Mouse (Mus musculus) limb, embryonic 11.5 days (tissue): Measurements from ENCODE around the gene Hmgb2. TPM values are rescaled to one million over a fixed set of nuclear protein-coding genes. Genes with fewer than 3 reads are reported as not detected.
A peak's percentile ranks its signal among the peaks of the same experiment; 100 is the strongest.
"Not testable (repeated sequence)": the region's sequence is repeated elsewhere in the genome, so short reads cannot be mapped to it uniquely, and the experiment has no call there.

Source experiments
- ATAC-seq: fragments of 200-750 bp; cut with Nextera tagmentation; 2 replicates; pipeline ENCODE4 v1.8.0; 2017; ENCODE audit warnings: low read depth; ENCODE audit not compliant: insufficient number of reproducible peaks, low FRiP score, low TSS enrichment
- DNase-seq: peaks from one replicate; pipeline ENCODE4 v3.0.0-alpha.2; 2015; ENCODE audit warnings: low spot score
- H3K27ac ChIP-seq: fragments of 300-500 bp; sonication (generic); replicated peaks from 2 replicates; pipeline ENCODE4 v1.5.1; 2014; ENCODE audit warnings: low read depth, mild to moderate bottlenecking, low read length
- H3K27me3 ChIP-seq: fragments of 300-500 bp; sonication (generic); 2 replicates; pipeline ENCODE4 v1.6.1; 2014; ENCODE audit warnings: mild to moderate bottlenecking, low read length, mixed read lengths; ENCODE audit not compliant: control insufficient read depth, insufficient read depth
- H3K36me3 ChIP-seq: fragments of 300-500 bp; sonication (generic); 2 replicates; pipeline ENCODE4 v1.6.1; 2014; ENCODE audit warnings: mild to moderate bottlenecking, low read length, moderate library complexity, mixed read lengths; ENCODE audit not compliant: control insufficient read depth, insufficient read depth
- H3K4me1 ChIP-seq: fragments of 300-500 bp; sonication (generic); 2 replicates; pipeline ENCODE4 v1.6.1; 2014; ENCODE audit warnings: low read length, mixed read lengths; ENCODE audit not compliant: control insufficient read depth, insufficient read depth
- H3K4me2 ChIP-seq: fragments of 300-500 bp; sonication (generic); 2 replicates; pipeline ENCODE4 v1.6.1; 2014; ENCODE audit warnings: low read depth, mild to moderate bottlenecking, moderate library complexity; ENCODE audit not compliant: severe bottlenecking
- H3K4me3 ChIP-seq: fragments of 300-500 bp; sonication (generic); 2 replicates; pipeline ENCODE4 v1.5.1; 2014; ENCODE audit warnings: low read depth, low read length
- H3K9ac ChIP-seq: fragments of 300-500 bp; sonication (generic); 2 replicates; pipeline ENCODE4 v1.6.1; 2014; ENCODE audit warnings: mild to moderate bottlenecking, low read length
- H3K9me3 ChIP-seq: fragments of 300-500 bp; sonication (generic); 2 replicates; pipeline ENCODE4 v1.6.1; 2016; ENCODE audit warnings: low read length; ENCODE audit not compliant: control insufficient read depth
- WGBS: fragments of 180-500 bp; shearing (Covaris S2); extraction: QIAGEN DNeasy Blood & Tissue Kit; methylation state at CpG from one replicate; pipeline ENCODE4 v1.1.7; 2014; 5-methylcytosine and 5-hydroxymethylcytosine counted together
- polyA plus RNA-seq: library from polyadenylated mRNA; unstranded; fragments of >200 nt; fragmentation: Nextera tagmentation; extraction: Ambion mirVana; gene quantifications from 2 replicates; pipeline ENCODE4 v1.2.1, GENCODE M21; 2014

Hmgb2 gene
- polyA plus RNA-seq, 1 experiment from 2014 or later = 597 TPM

DNA sequence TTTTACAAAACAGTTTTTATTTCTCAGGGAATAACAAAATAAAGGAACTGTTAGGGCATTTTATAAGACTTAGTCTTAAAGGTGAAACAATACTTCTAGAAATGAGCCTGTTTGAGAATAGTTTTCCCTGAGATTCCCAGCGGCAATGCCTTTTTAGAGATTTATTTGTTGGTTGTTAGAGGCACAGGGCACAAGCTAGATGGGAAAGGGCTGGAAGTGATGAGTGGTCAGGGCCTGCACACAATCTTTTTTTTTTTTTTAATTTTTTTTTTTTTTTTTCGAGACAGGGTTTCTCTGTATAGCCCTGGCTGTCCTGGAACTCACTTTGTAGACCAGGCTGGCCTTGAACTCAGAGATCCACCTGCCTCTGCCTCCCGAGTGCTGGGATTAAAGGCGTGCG, 5.0 kb downstream of the Hmgb2 start:
- not testable (repeated sequence) for H3K4me3 ChIP-seq, ATAC-seq, H3K27ac ChIP-seq, DNase-seq, H3K36me3 ChIP-seq, H3K4me2 ChIP-seq, H3K4me1 ChIP-seq, H3K9me3 ChIP-seq, H3K27me3 ChIP-seq, H3K9ac ChIP-seq
- 91% methylated on average over 4 of the region's 5 CpGs for WGBS

DNA sequence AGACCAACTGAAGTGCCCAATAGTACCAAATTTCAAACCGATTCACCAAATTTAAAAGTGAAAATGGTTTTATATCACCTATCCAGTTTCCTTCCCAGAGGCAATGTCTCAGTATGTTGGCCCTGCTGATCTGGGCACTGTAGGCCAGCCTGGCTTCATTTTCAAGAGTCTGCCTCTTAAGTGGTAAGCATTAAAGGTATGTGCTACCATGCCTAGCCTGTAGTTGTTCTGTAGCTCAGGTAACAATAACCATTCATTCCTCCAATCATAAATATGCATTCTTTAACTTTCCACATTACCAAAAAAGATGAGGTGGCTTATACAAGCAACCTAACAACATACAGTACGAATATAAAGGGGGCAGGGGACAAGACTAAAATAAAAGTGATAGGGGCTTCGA, 6.0 kb downstream of the Hmgb2 start:
- Histone ChIP-seq H3K9ac (no peak overlapping the region), H3K4me2 (no peak overlapping the region), H3K27me3 (no peaks in the 10 kb centered on the region), H3K36me3 (peaks cover 2% of the 10 kb centered on the region; the same call in 1 of the 2 replicates), H3K4me3 (no peak overlapping the region), H3K4me1 (peaks cover 2% of the 10 kb centered on the region; the same call in 1 of the 2 replicates), H3K9me3 (no peaks in the 10 kb centered on the region), H3K27ac (no peak overlapping the region)
- WGBS = 93% methylated on average over 3 of the region's 3 CpGs
- DNase-seq = no peak
- no peak for ATAC-seq

DNA sequence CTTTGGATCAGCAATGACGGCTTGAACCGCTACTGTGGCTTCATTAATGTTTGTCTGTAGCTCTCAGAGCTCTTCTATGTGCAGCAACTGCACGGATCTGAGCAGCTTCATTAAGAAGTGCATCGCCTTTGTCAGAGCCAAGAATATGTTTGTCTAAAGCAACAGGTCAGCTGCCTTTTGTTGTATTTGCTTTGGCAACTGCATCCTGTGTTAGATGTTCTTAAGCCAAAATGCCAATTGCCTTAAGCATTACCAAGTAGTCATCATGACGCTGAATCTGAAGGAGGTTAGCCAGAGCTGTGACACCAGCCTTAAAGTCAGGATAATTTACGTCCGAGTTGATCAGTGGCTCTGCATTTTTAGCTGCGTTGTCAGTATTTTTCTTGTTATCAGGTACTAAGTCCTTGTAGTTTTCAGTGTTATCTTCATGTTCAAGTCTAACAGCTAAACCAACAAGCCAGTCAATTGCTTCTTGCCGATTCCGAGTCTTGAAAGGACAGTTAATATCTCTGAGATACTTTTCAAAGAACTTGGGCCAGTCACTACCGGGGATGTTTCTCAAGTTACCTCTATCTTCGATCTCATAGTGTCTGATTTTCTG, 8.6 kb downstream of the Hmgb2 start:
- Histone ChIP-seq H3K27ac (no peak overlapping the region), H3K27me3 (no peaks in the 10 kb centered on the region), H3K4me1 (no peaks in the 10 kb centered on the region), H3K4me2 (no peak overlapping the region), H3K36me3 (peaks cover 2% of the 10 kb centered on the region; the same call in 1 of the 2 replicates), H3K9me3 (no peaks in the 10 kb centered on the region), H3K4me3 (no peak overlapping the region), H3K9ac (no peak overlapping the region)
- ATAC-seq = no peak
- no peak for DNase-seq
- WGBS = 86% methylated on average over 12 of the region's 12 CpGs

DNA sequence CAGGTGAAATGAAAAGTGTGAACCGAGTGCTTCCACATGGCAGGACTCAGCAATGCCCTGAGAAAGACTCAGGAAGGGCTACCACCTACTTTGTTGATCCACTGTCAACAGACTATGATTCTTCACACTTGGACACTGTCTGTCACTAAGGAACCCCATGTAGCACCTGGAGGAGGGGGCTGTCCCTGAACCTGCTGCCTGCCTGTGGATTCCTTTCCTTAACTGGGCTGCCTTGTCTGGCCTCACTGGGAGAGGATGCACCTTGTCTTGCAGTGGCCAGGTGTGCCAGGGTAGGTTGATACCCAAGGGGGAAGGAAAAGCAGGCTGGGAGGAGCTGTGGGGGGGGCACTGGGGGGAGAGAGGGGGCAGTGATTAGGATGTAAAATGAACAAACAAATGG, 16.3 kb downstream of the Hmgb2 start:
- Histone ChIP-seq H3K27me3 (no peaks in the 10 kb centered on the region), H3K27ac (no peak overlapping the region), H3K4me1 (no peaks in the 10 kb centered on the region), H3K36me3 (no peaks in the 10 kb centered on the region), H3K9me3 (no peaks in the 10 kb centered on the region), H3K4me2 (no peak overlapping the region), H3K4me3 (no peak overlapping the region), H3K9ac (no peak overlapping the region)
- WGBS = 93% methylated on average over 1 of the region's 1 CpGs
- ATAC-seq (no peak), DNase-seq (no peak)

DNA sequence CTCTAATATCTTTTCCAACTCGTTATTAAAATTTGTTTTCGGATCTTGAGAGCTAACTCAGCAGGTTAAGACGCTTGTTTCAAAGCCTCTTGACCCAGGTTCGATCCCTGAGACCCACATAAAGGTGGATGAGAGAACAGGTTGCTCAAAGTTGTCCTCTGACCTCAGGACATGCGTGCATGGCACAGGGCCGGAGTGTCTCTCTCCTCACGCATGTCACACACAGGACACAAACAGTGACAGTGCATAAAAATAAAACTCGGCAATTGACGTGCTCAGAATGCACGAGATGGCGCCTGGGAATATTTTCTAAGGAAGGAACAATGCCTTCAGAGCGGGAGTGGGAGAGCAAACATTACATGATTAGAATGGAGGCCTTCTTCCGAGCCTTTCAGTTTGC, 18.5 kb downstream of the Hmgb2 start:
- ATAC-seq (no peak), DNase-seq (no peak)
- Histone ChIP-seq H3K4me1 (no peaks in the 10 kb centered on the region), H3K36me3 (no peaks in the 10 kb centered on the region; the same call in 1 of the 2 replicates), H3K4me2 (no peak overlapping the region), H3K4me3 (no peak overlapping the region), H3K9me3 (no peaks in the 10 kb centered on the region), H3K9ac (no peak overlapping the region), H3K27me3 (no peaks in the 10 kb centered on the region), H3K27ac (no peak overlapping the region)
- WGBS = 94% methylated on average over 13 of the region's 13 CpGs

DNA sequence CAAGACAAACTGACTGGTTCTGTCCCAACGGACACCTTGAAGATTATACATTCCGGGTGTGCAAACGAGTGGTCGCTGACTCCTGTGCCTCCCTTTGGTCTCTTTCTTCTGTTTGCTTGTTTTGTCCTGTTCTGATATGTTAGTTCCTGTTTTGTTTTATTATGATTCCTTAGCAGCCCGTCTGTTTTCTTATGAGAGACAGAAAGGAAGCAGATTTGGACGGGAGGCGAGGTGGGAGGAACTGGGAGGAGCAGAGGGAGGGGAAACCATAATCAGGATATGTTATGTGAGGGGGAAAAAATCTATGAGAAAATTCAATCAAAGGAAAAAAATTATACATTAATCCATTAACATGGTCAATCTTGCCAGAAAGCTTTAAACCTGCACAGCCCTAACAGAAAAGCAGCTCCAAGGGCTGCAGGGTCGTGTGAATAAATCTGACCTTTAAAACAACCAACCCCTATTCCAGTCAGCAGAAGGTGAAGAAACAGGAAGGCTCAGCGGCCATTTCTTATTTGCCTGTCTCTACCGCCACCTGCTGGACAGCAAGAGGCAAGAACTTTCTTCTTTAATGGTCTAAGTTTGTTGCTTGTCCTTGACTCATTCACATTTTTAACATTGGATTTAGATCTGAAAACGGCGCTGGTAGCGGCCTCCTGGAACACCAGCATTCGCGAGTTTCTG, 19.1 kb downstream of the Hmgb2 start:
- Histone ChIP-seq H3K4me2 (no peak overlapping the region), H3K27me3 (no peaks in the 10 kb centered on the region), H3K36me3 (no peaks in the 10 kb centered on the region; the same call in 1 of the 2 replicates), H3K27ac (no peak overlapping the region), H3K4me3 (no peak overlapping the region), H3K4me1 (no peaks in the 10 kb centered on the region), H3K9ac (no peak overlapping the region), H3K9me3 (no peaks in the 10 kb centered on the region)
- DNase-seq (peak; percentile 86), ATAC-seq (0 out of 2 replicates have a peak, but pooled peaks have one; percentile 26)
- 35% methylated on average over 15 of the region's 15 CpGs for WGBS

DNA sequence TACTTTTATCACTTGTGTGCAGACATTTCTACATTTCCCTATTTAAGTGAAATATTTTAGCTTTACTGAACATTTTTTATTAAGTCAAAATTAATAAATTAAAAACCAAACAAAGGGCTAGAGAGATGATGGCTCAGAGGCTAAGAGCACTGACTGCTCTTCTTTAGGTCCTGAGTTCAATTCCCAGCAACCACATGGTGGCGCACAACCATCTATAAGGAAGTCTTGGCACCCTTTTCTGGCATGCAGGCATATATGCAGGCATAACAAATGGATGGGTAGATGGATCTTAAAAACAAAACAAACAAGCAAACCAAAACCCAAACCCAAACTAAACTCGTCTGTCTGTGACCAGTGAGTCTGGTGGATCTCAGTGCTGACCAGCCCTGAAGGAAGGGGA, 20.5 kb downstream of the Hmgb2 start:
- H3K4me3 ChIP-seq = no peak overlapping the region
- no peak overlapping the region for H3K27ac ChIP-seq
- H3K36me3 ChIP-seq = peaks cover 4% of the 10 kb centered on the region; the same call in 1 of the 2 replicates
- no peak for DNase-seq
- 55% methylated on average over 2 of the region's 2 CpGs for WGBS
- no peaks in the 10 kb centered on the region for H3K4me1 ChIP-seq
- H3K4me2 ChIP-seq = no peak overlapping the region
- no peaks in the 10 kb centered on the region for H3K27me3 ChIP-seq
- no peak for ATAC-seq
- H3K9me3 ChIP-seq = no peaks in the 10 kb centered on the region
- no peak overlapping the region for H3K9ac ChIP-seq

DNA sequence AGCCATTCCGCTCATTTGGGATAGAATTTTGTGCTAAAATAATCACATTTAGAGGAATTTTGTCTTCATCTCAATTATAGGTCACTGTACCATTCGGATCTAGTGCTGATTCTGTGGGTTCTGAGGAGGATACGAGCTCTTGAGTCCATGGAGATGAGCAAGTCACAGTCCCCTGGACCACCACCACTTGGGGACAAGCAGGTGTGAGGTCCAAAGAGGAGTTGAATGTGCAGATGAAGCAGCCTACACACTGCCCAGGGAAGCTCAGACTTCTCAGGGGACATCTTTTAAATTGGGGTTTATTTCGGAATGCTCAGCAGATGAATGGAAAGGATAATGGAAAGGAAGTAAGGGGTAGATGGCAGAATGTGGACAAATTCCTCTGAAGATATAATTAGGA, 21.4 kb downstream of the Hmgb2 start:
- Histone ChIP-seq H3K9ac (no peak overlapping the region), H3K4me3 (no peak overlapping the region), H3K27me3 (no peaks in the 10 kb centered on the region), H3K9me3 (no peaks in the 10 kb centered on the region), H3K4me1 (no peaks in the 10 kb centered on the region), H3K27ac (no peak overlapping the region), H3K4me2 (no peak overlapping the region), H3K36me3 (peaks cover 4% of the 10 kb centered on the region; the same call in 1 of the 2 replicates)
- 91% methylated on average over 4 of the region's 4 CpGs for WGBS
- ATAC-seq (no peak), DNase-seq (no peak)
